Mouse (Mus musculus) kidney, adult 2 months (tissue): ENCODE results near the gene Lepr.

ENCODE experiments used
- CTCF ChIP-seq: fragments of 200-500 bp; conservative IDR thresholded peaks from 2 replicates; pipeline ENCODE4 v1.5.1; 2011; ENCODE audit warnings: low read depth, mild to moderate bottlenecking, control low read depth, low read length, moderate library complexity, mixed read lengths; ENCODE audit not compliant: insufficient read depth, insufficient read length
- POLR2A ChIP-seq: fragments of 200-500 bp; IDR thresholded peaks from one replicate; pipeline ENCODE4 v1.6.1; 2011; ENCODE audit warnings: low read depth, low read length, control low read depth

GRCm38 (mm10) chr4:101697236-101697635, 20.0 kb upstream of the Lepr start:
- TF ChIP-seq POLR2A, result no peak
- no peak for TF ChIP-seq CTCF
